Mouse (Mus musculus) frontal cortex, postnatal 14 days (tissue): ENCODE results near the gene Uckl1.

Source experiments
- DNase-seq, 2 experiments: peaks; one replicate each; pipeline ENCODE4 v3.0.0; 2022; ENCODE audit warnings: low spot score in 2 of 2

Gene Uckl1

DNA sequence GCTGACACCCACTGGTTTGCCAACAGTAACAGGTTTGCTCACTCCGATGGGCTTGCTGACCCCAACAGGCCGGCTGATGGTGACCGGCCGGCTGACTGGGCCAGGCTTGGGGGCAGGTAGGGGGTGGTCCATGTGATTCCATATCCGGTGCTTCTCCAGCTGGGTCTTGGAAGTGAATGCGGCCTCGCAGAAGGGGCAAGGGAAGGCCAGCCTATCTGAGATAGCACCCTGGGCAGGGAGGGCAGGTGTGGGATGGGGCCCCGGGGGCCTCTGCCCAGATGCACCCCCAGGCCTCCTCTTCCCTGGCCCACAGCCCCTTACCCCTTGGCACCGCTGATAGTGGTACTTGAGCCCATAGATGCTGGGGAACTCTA lies 5.0 kb upstream of the Uckl1 start:
- DNase-seq: peak in 1 of 2 experiments; percentile 10

DNA sequence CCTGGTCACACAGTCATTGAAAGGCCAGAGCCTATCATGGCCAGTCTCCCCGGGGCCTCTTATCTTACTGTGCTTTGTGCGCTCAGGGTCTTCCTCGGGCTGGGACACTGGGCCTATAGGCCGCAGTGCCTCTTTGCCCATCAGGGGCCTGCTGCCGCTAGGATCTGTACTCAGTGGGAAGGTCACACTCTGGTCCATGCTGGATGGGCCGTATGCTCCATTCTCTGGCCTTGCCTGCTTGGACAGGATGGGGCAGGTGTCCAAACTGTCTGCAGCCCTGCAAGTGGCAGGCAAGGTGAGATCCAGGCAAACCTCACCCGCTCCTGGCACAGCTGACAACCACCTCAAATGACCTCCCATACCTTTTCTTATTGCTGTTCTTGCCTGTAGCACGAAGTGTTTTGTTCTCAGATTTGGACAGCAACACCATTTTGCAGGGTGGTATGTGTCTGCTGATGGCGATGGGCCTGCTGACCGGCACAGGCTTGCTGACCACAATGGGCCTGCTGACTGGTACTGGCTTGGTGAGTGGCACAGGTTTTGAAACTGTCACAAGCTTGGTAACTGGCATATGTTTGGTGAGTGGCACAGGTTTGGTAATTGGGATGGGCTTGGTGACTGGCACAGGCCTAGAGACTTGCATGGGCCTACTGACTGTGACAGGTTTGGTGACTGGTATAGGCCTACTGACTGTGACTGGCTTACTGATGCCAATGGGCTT lies 4.5 kb upstream of the Uckl1 start:
- DNase-seq: peak in 1 of 2 experiments; percentile 4

DNA sequence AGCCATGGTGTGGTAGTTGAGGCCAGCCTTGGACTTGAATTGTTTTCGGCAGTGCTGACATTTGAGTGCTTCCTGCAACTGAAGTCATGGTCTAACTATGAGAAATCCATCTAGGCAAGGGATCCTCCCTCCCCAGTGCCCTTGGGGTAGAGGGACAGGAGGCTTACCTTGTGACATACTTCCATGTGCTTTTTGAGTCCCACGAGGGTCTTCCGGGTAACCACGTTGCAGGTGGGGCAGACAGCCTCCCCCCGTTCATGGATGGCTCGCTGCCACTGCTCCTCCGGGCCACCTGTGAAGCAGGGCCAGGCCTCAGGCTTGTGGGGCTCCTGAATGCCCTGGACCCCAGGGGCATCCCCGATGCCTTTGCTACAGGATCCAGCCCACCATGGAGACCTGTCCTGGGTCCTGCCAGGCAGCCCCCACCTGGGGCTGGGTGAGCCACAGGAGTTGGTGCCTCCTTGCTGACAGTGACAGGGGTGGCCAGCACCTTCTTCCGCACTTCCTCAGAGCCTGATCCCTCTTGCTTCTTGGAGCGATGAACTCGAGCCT lies 3.6 kb upstream of the Uckl1 start:
- DNase-seq: peak in 1 of 2 experiments; percentile 12

DNA sequence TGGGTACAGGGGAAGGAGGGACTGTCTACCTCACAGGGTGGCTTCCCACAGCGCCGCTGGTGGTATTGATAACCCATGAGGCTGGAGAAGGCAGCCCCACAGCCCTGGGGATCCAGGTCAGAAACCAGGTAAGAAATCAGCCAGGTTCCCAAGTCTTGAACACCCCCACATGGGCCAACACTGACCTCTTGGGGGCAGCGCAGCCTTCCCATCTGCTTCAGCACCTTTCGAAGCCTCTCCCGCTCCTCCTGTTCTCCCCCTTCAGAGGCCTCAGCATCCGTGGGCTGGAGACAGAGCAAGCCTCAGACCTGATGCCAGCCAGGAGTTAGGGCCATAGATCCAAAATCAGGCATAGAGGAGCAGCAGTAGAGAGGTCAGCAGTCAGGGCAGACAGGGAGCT lies 3.1 kb upstream of the Uckl1 start:
- DNase-seq: peak in 1 of 2 experiments; percentile 5

DNA sequence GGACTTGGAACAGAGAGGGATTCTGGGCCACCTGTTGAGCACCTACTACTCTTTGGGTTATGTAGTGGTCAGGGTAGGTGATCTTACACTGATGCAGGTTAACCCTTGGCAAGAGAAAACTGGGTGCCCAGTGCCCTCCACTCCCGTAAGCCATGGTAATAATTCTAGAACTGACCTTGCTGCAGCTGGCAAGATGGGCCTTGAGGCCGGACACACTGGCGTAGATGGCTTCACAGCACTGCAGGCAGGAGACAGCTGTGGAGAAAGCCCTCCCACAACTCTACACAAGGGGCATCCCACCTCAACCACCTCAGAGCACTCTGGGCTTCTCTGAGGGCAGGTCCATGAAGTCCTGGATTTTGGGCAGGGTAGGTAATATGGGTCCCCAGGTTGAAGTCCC lies 1.4 kb upstream of the Uckl1 start:
- no peak for DNase-seq

DNA sequence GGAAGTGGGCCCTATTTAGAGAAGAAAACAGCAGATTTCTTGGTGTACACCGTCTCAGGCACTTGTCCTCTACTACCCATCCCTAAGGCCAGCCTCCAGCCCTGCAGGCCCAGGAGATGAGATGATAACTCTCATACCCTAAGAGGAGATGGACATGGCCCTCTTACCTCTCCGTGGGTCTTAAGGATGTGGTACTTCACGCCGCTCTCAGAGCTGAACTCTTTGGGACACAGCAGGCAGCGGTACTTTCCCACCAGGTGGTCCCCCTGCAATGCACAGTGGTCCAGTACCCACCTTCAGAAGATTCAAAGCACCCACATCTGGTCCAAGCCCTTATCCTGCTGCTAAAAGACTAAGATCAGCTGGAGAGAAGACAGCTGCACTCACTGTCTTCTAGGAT lies 814 bp upstream of the Uckl1 start:
- DNase-seq: no peak

DNA sequence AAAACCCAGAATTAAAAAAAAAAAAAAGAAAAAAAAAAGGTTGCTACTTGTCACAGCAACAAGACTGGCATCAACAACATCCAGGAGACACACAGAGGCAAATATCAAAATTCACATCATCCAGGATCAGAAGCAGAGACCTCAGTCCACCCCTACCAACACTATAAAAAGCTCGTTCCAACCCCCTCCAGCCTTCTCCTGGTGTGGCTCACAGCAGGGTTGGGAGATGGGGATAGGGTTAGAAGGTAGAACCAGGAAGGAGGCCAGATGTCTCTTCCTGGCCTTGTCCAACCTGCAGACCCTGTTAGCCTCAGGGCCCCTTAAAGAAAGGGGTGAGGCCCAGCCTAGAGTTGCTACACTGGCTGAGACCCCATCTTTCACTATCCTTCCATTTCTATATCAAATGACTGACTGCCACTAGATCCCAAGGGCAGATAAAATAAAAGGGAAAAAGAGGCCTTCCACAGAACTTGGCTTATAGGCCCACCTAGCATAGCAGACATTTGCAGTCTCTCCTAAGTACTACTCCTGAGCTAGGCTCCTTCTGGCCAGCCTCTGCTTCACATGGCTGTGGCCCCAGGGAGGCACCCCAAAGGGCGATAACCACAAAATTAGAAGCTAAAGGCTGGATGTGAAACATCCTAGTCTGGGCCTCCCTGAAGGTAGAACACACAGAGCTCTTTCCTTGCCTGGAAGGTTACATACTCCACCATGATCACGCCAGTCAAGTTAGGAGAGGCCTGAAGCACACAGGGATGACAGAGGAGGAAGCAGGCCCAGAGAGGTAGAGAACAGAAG lies 1.0 kb downstream of the Uckl1 start:
- DNase-seq: no peak

DNA sequence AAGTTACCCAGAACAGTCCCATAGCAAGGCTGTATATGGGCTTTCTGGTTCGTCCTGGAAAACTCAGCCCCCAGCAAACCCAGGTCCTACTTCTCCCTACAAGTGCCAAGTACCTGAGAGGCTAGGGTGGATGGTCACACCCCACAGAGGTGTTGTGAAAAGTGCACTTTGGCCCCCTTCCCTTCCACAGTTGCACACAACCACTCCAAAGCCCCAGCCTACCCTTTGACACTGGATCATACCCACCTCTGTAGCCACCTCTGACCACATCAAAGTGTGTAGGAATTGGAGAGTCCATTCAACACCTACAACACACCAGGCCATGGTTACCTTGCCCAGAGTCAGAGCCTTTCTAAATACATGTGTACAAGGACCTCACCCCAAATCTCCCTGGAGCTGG lies 1.8 kb downstream of the Uckl1 start:
- peak in 1 of 2 experiments; percentile 5 for DNase-seq

DNA sequence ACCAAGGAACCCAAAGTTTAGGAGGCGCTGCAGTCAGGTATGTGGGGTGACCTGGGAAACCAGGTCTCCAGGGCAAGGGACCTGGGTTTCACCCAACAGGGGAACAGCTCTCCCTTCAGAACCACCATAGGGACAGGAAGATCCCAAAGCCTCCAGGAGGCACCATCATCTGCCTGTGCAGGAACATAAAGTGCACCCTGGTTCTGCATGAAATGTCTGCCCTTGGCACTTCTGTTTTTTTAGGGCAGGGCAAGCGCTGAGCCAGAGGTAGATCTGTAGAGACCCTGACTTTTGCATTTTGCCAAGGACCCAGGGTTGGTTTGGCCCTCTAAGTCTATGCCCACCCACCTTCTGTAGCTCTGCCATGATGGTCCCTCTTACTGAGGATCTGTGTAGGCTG lies 2.3 kb downstream of the Uckl1 start:
- peak in 1 of 2 experiments; percentile 13 for DNase-seq

DNA sequence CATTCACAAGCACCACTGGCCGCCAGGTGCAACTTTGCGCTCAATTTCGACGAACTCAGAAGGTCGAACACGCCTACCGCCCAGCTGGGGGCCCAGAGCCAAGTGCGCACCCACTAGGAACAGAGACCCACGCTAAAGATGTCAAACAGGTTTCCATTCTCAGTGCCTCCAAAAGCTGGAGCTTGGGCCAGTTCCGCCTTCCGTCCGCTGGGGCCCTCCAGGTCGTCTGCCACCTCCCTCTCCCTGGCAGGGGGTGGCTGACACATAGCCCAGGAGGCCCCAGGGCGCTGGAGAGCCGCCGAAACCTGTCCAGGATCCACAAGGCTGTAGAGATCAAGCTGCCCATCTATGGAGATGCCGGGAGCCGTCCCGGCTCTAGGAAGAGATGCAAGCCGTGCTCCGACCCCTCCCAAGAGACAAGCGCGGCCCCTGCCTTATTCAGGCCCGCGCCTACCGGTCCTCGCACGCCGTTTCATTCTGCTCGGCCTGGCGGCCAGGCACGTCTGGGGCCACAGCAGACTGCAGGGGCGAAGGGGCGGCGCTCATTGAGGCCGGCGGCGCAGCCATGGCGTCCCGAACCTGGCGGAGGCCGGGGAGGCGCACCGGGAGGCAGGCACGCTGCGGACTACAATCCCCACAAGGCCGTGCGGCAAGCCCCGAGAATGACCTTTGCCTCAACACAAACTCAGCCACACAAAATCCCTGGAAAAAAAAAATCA lies 3.1 kb downstream of the Uckl1 start:
- DNase-seq: peak; percentile 73 to 77

DNA sequence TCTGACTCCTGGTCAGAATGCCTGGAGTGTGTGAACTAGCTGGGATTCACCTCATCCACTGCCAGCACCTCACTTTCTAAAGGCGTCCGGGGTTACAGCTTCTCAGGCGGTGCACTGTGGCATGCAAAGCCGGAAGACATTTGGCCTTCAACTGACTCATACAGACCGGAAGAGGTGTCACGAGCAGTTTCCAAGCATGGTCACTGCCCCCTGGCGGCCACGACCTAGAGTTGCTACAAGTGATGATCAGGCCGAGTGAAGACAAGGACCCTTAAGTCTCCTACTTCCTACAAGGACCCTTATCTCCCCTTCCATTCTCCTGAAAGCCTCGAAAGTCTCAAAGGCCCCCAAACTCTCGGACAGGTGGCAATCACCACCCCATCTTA lies 3.7 kb downstream of the Uckl1 start:
- peak; percentile 69 to 70 for DNase-seq

DNA sequence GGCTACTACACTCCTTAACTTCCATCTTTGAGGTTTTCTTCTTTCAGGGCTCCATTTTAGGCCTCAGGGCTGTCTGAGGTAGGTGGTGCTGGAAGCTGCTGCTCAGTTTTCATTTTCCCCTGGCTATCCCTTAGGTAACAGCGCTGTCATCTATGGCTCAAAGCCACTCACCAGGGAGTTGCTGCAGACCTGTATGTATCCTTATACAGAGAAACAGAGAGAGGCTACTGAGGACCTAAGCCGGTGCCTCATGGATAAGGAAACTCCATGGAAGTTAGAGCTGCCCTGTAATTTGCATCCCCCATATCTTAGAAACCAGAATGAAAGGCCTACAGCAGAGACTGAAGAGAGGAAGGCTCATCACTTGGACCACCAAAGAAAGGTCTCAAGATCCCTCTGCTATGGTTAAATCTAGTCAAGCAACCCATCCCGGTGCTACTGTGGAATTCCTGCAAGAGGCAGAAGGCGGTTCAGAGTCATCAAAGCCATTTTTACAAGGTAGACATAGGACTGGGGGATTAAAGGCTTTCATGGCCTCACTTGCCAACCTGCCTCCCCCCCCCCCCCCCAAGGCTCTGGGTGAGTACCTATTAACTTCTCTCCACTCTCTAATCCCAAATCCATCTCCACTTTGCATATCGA lies 4.4 kb downstream of the Uckl1 start:
- no peak for DNase-seq

DNA sequence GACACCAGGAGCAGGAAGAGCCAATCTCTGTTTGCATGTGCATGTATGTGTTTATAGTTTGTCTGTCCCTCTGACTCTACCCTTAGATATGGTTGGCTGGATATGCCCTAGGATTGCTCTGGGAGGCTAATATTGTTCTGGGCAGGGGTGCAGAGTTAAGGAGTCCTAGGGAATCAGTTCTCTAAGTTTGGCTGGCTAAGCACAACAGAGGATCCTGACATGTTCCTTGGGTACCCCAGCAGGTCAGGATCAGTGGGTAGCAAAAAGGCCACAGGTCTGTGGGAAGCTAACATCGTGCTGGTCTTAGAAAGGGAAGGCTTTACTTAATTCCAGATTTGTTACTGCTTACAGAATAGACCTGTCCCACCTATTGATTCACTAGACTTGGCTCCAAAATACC lies 5.0 kb downstream of the Uckl1 start:
- DNase-seq: no peak

DNA sequence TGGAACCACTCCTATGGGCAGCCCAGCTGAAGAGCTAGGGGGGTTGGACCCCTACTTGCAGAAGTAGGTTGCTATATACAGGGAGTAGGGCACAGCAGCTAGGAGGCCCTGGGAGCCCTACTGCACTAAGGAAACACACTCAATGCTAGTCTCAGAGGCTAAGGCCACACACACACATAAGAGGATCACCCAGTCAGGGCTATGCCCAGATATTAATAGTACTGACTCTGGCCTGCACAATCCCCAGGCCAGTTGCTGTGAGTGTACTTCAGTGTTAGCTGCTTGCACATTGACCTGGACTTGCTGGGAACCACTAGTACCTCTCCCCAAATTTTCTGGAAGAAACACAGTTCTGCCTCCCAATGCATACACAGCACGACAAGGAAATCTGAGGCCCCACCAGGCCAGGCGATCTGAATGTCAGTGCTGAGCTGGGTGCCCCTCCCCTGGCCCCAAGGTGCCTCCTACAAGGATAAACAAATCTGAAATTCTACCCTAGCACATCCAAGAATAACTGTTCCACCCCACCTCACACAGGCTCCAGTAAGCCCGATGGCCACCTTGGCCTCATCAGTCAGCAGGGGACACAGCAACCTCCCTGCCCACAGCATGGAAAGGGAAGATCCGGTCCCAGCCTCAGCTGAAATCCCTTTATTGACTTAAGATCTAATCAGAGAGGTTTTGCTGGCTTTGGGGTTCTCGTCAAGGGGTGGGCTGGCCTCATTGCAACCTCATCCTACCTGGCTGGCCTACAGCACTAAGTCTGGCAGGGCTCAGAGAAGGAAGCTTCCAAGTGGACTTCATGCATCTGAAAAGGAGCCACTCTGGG lies 5.7 kb downstream of the Uckl1 start:
- DNase-seq: peak in 1 of 2 experiments; percentile 10

DNA sequence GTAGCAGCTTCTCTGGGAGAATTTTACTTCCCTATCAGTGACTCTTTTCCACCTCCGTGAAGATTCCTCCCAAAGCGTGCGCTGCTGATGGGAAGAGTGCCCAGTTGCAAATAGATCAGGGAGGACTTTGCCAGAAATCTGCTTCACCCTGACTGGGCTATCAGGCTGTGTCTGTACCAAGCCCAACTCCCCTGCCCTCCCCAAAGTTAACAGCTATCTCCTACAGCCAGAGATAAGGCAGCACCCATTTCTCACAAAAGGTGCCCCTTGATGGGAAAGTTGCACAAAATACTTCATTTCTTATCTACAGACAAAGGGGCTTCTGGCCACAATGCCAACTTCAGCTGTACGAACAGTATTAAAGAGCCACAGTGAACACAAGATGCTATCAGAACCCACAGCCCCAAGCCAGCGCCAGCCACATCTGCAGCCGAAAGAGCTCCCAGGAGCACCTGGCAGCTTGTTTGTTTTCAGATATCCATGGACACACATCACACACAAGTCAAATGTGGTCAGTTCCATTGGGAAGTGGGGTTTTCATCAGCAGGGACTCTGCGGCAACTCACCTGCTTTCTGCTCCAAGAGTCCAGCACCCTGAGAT lies 6.6 kb downstream of the Uckl1 start:
- peak in 1 of 2 experiments; percentile 8 for DNase-seq

DNA sequence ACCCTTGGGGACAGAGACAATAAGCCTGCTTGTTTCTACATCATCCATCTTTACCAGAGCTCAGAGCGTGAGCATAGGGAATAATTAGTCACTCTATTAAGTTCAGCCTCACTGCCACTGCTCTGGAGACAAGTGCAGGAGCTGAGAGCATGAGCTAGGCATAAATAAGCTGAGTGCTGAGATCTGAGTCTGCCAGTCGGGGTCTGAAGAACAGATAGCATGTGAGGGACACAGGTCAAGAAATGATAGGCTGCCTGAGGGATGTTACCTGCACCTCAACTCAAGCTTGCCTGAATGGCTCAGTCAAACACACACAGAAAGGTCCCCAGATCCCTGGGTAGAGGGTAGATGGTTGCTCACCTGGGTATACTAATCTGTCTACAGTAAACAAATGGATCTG lies 7.6 kb downstream of the Uckl1 start:
- no peak for DNase-seq

DNA sequence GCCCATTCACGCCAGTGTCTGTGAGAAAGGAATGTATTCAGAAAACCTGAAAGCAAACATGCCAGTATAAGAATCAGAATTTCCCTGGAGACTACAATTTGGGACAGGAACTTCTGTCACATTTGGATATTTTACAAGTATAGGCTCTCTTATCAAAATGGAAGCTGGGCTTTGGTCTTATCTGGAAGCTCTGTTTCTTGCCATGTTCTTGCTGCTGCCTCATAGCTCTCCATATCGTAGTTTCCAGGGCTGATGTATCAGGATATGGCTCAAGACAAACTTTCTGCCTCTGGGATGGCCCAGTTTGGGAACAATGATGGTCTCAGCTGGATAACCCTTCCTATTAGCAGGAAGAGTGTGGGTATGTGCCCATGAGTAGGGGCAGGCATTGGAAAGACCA lies 8.1 kb downstream of the Uckl1 start:
- DNase-seq: no peak

DNA sequence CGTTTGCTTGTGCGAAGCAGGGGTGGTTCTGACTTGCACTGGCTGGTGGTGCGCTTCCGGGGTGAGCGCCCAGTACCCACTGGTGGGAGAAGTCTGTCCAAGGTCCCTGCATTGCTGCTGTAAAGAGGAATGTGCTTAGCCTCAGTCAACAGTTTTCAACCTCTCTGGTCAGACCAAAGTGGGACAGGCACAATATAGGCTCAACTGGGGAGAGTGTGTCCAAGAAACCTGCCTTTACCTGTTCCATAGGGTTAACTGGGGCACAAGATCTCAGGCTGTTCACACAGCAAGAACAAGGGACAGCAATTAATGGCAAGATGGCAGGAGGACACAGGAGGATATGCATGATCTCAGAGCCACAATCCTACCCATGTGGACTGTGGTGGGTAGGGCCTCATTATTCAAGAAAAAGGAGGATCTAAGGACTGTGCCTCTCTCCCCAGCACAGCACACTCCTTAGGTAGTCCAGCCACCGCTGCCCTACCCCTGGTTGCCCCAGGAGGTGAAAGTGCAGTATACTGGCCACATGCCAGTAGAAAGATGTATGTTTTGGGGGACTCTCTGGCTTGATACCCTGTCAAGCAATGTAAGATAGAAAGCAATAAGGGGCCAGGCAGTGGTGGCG lies 9.7 kb downstream of the Uckl1 start:
- DNase-seq: no peak

DNA sequence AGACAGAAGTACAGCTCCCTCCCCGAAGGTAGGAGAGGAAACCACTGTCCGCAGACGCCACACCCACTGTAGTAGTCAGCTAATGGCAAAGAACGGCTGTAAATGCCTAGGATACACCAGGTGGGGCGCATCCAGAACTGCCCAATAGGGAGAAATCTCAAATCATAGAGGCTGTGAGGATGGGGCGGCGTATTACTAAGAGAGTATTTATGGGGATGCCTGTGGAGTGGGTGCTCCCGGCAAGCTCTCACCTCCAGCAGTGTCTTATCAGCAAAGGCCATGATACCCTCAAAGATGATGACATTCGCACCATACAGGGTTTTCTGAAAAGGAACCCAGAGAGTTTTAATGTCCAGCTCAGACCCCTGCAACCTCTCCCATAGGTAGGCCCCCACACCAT lies 10.7 kb downstream of the Uckl1 start:
- DNase-seq: no peak
